Mouse (Mus musculus) heart, postnatal 0 days (tissue): ENCODE measurements around the gene Ncor2.

Source experiments
- CTCF ChIP-seq: IDR thresholded peaks from 2 replicates; pipeline ENCODE4 v1.5.1; 2016; ENCODE audit warnings: antibody characterized with exemption, control low read depth, low read depth
- EP300 ChIP-seq: IDR thresholded peaks from 2 replicates; pipeline ENCODE4 v1.6.1; 2016; ENCODE audit warnings: antibody characterized with exemption, low read depth

DNA sequence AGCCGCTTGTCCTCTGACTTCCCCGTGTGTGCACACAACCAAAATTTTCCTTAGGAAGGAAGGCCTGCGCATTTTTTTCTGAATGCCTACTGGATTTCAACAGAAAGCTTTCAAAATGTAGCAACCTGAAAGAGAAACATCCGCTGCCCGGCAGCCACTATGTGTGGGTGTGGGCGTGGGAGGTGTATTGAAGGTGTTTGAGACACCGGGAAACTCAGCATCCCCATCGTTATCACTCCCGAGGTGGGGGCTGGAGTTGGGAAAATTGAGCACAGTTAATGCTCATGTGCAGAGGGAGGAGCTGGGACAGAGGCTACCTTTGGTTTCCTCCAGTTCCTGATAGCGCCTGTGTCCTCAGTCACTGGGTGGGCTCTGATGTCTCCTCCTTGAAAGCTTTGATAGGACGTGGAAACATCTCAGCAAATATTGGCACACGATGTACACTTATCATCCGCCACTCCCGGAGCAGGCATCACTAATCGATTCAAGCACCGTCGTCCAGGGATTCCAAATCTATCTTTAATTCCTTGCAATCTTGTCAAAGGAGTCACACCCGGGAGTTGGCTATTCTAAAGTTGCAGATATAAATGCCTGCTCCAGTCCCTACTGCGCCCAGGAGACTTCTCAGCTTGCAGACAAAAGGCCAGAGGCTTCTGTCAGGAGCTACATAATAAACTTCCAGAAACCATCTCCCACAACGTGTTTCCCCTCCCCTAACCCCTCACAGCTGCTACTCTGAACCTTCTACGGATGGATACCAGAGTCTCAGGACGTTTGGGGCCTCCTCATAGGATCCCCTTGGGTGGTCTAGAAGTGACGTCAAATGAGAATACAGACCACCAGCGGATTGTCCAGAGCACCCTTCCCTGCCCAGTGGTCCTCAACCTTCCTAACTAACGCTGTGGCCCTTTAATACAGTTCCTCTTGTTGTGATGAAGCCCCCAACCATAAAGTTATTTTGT is 14.7 kb upstream of the Ncor2 start:
- TF ChIP-seq CTCF (no peak), EP300 (no peak)
